Mouse (Mus musculus) CH12.LX (cell line): ENCODE data around the gene 5430427O19Rik. TPM values are rescaled to one million over a fixed set of nuclear protein-coding genes. Genes with fewer than 3 reads are reported as not detected.

Source experiments
- DNase-seq: peaks from one replicate; pipeline ENCODE4 v3.0.0-alpha.2; 2013; ENCODE audit errors: extremely low read depth
- H3K27ac ChIP-seq: 2 replicates; pipeline ENCODE4 v1.5.1; 2012; ENCODE audit warnings: low read depth, mild to moderate bottlenecking, control low read depth, moderate library complexity; ENCODE audit not compliant: insufficient read depth
- H3K27me3 ChIP-seq: replicated peaks from 2 replicates; pipeline ENCODE3; 2012; ENCODE audit warnings: inconsistent platforms
- H3K36me3 ChIP-seq, 2 experiments: replicated peaks in 1 of 2; 2 replicates each; pipeline versions ENCODE3 to v1.6.1; 2012; ENCODE audit warnings: inconsistent platforms in 1 of 2, low read length in 1 of 2, mild to moderate bottlenecking in 1 of 2, mixed read lengths in 1 of 2, moderate library complexity in 1 of 2; ENCODE audit not compliant: control insufficient read depth in 1 of 2, insufficient read depth in 1 of 2
- H3K4me1 ChIP-seq, 2 experiments: 2 replicates each; pipeline ENCODE4 v1.6.1; 2012; ENCODE audit warnings: inconsistent platforms in 1 of 2, moderate library complexity in 1 of 2; ENCODE audit not compliant: insufficient read depth in 2 of 2, control insufficient read depth in 1 of 2
- H3K4me2 ChIP-seq: 2 replicates; pipeline ENCODE4 v1.6.1; 2012; ENCODE audit warnings: low read depth, mild to moderate bottlenecking, control low read depth; ENCODE audit not compliant: poor library complexity, insufficient read depth, severe bottlenecking
- H3K4me3 ChIP-seq, 3 experiments: fragments of 150-350 bp in 1 of 3; sonication (generic) in 1 of 3; replicated peaks in 1 of 3; 2 replicates each; pipeline versions ENCODE3 to v1.5.1; 2011 to 2012; ENCODE audit warnings: low read depth in 2 of 3, low read length in 2 of 3, mild to moderate bottlenecking in 2 of 3, moderate library complexity in 2 of 3, control low read depth in 1 of 3, improper control_type of control experiment in 1 of 3, inconsistent platforms in 1 of 3, mixed read lengths in 1 of 3; ENCODE audit not compliant: poor library complexity in 1 of 3
- H3K79me2 ChIP-seq: replicated peaks from 2 replicates; pipeline ENCODE4 v1.6.1; 2012; ENCODE audit warnings: mild to moderate bottlenecking, moderate library complexity; ENCODE audit not compliant: control insufficient read depth, poor library complexity, insufficient read depth, severe bottlenecking; ENCODE audit errors: extremely low read depth
- H3K9ac ChIP-seq: 2 replicates; pipeline ENCODE4 v1.6.1; 2012; ENCODE audit warnings: low read depth, mild to moderate bottlenecking, control low read depth, moderate library complexity; ENCODE audit not compliant: insufficient read depth
- H3K9me3 ChIP-seq: replicated peaks from 2 replicates; pipeline ENCODE3; 2012; ENCODE audit warnings: low read length, inconsistent platforms, mixed read lengths
- BHLHE40 ChIP-seq: IDR thresholded peaks from 2 replicates; pipeline ENCODE4 v1.6.1; 2011; ENCODE audit warnings: mild to moderate bottlenecking, low read depth, low read length, improper control_type of control experiment
- CHD1 ChIP-seq: IDR thresholded peaks from 2 replicates; pipeline ENCODE4 v1.6.1; 2012; ENCODE audit warnings: low read depth, low read length, improper control_type of control experiment, inconsistent platforms
- CHD2 ChIP-seq: IDR thresholded peaks from 2 replicates; pipeline ENCODE4 v1.6.1; 2011; ENCODE audit warnings: low read length, improper control_type of control experiment
- CTCF ChIP-seq, 2 experiments: IDR thresholded peaks in 1 of 2; conservative IDR thresholded peaks in 1 of 2; 2 replicates each; pipeline ENCODE4 v1.5.1; 2011 to 2012; ENCODE audit warnings: low read depth in 2 of 2, low read length in 2 of 2, improper control_type of control experiment in 1 of 2, inconsistent platforms in 1 of 2, mild to moderate bottlenecking in 1 of 2, moderate library complexity in 1 of 2
- E2F4 ChIP-seq: IDR thresholded peaks from 2 replicates; pipeline ENCODE4 v1.6.1; 2011; ENCODE audit warnings: low read depth, low read length, improper control_type of control experiment; ENCODE audit not compliant: insufficient replicate concordance
- EP300 ChIP-seq: IDR thresholded peaks from 2 replicates; pipeline ENCODE4 v1.6.1; 2011; ENCODE audit warnings: low read length, improper control_type of control experiment
- ETS1 ChIP-seq: conservative IDR thresholded peaks from 2 replicates; pipeline ENCODE4 v1.6.1; 2012; ENCODE audit warnings: low read depth, mild to moderate bottlenecking, inconsistent platforms, low read length, improper control_type of control experiment, moderate library complexity
- GABPA ChIP-seq: IDR thresholded peaks from 2 replicates; pipeline ENCODE4 v1.6.1; 2012; ENCODE audit warnings: low read depth, low read length, improper control_type of control experiment, inconsistent platforms; ENCODE audit not compliant: insufficient replicate concordance
- HCFC1 ChIP-seq: IDR thresholded peaks from 2 replicates; pipeline ENCODE4 v1.6.1; 2012; ENCODE audit warnings: low read depth, mild to moderate bottlenecking, inconsistent platforms, low read length, improper control_type of control experiment
- IRF4 ChIP-seq: IDR thresholded peaks from 2 replicates; pipeline ENCODE4 v1.6.1; 2014; ENCODE audit warnings: low read depth, mild to moderate bottlenecking, inconsistent platforms, low read length, improper control_type of control experiment
- JUN ChIP-seq: IDR thresholded peaks from 2 replicates; pipeline ENCODE4 v1.6.1; 2011; ENCODE audit warnings: low read depth, mild to moderate bottlenecking, low read length, improper control_type of control experiment, moderate library complexity; ENCODE audit not compliant: insufficient read depth
- JUND ChIP-seq: conservative IDR thresholded peaks from 2 replicates; pipeline ENCODE4 v1.6.1; 2011; ENCODE audit warnings: low read depth, low read length, improper control_type of control experiment
- MAFK ChIP-seq: IDR thresholded peaks from 2 replicates; pipeline ENCODE4 v1.6.1; 2011; ENCODE audit warnings: low read length, improper control_type of control experiment; ENCODE audit not compliant: insufficient replicate concordance
- MAX ChIP-seq: IDR thresholded peaks from 2 replicates; pipeline ENCODE4 v1.6.1; 2011; ENCODE audit warnings: low read length, improper control_type of control experiment
- MAZ ChIP-seq: IDR thresholded peaks from 2 replicates; pipeline ENCODE4 v1.6.1; 2012; ENCODE audit warnings: low read depth, mild to moderate bottlenecking, inconsistent platforms, low read length, improper control_type of control experiment, moderate library complexity
- MEF2A ChIP-seq: IDR thresholded peaks from 2 replicates; pipeline ENCODE4 v1.6.1; 2014; ENCODE audit warnings: low read depth, mild to moderate bottlenecking, inconsistent platforms, low read length, improper control_type of control experiment, borderline replicate concordance
- MXI1 ChIP-seq: IDR thresholded peaks from 2 replicates; pipeline ENCODE4 v1.6.1; 2011; ENCODE audit warnings: mild to moderate bottlenecking, low read depth, low read length, improper control_type of control experiment
- MYC ChIP-seq: IDR thresholded peaks from 2 replicates; pipeline ENCODE4 v1.6.1; 2011; ENCODE audit warnings: low read depth, mild to moderate bottlenecking, improper control_type of control experiment, low read length
- NELFE ChIP-seq: IDR thresholded peaks from 2 replicates; pipeline ENCODE4 v1.6.1; 2011; ENCODE audit warnings: low read depth, low read length, improper control_type of control experiment
- NRF1 ChIP-seq: IDR thresholded peaks from 2 replicates; pipeline ENCODE4 v1.6.1; 2014; ENCODE audit warnings: low read depth, mild to moderate bottlenecking, inconsistent platforms, low read length, improper control_type of control experiment, moderate library complexity
- PAX5 ChIP-seq: IDR thresholded peaks from 2 replicates; pipeline ENCODE4 v1.6.1; 2012; ENCODE audit warnings: low read length, inconsistent platforms, mixed read lengths
- RAD21 ChIP-seq: IDR thresholded peaks from 2 replicates; pipeline ENCODE4 v1.6.1; 2011; ENCODE audit warnings: low read depth, mild to moderate bottlenecking, low read length, improper control_type of control experiment, moderate library complexity
- RCOR1 ChIP-seq: conservative IDR thresholded peaks from 2 replicates; pipeline ENCODE4 v1.6.1; 2012; ENCODE audit warnings: low read depth, mild to moderate bottlenecking, inconsistent platforms, low read length, improper control_type of control experiment
- SIN3A ChIP-seq: IDR thresholded peaks from 2 replicates; pipeline ENCODE4 v1.6.1; 2012; ENCODE audit warnings: low read length, improper control_type of control experiment, inconsistent platforms
- SMC3 ChIP-seq: IDR thresholded peaks from 2 replicates; pipeline ENCODE4 v1.6.1; 2011; ENCODE audit warnings: low read depth, low read length, improper control_type of control experiment
- TBP ChIP-seq: conservative IDR thresholded peaks from 2 replicates; pipeline ENCODE4 v1.6.1; 2011; ENCODE audit warnings: low read depth, low read length, improper control_type of control experiment
- TCF12 ChIP-seq: IDR thresholded peaks from 2 replicates; pipeline ENCODE4 v1.6.1; 2014; ENCODE audit warnings: low read depth, mild to moderate bottlenecking, inconsistent platforms, low read length, improper control_type of control experiment
- UBTF ChIP-seq: IDR thresholded peaks from 2 replicates; pipeline ENCODE4 v1.6.1; 2012; ENCODE audit warnings: low read depth, mild to moderate bottlenecking, inconsistent platforms, low read length, improper control_type of control experiment, moderate library complexity
- USF1 ChIP-seq: IDR thresholded peaks from 2 replicates; pipeline ENCODE4 v1.6.1; 2014; ENCODE audit warnings: low read depth, mild to moderate bottlenecking, inconsistent platforms, low read length, improper control_type of control experiment
- ZNF384 ChIP-seq: IDR thresholded peaks from 2 replicates; pipeline ENCODE4 v1.6.1; 2012; ENCODE audit warnings: low read depth, low read length, improper control_type of control experiment, inconsistent platforms
- dilution Hi-C: fragments of 300-500 bp; cut with MboI; formaldehyde crosslinking; loops from 2 replicates; pipeline ENCODE4 v1.14.3; 2020; ENCODE audit warnings: low sequenced_read_pairs; ENCODE audit not compliant: extremely low pct_unique_long_range_greater_than_20kb, extremely low pct_ligation_motif_present
- in situ Hi-C: fragments of 300-500 bp; cut with MboI; formaldehyde crosslinking; loops from 3 replicates; pipeline ENCODE4 v1.14.3; 2019; ENCODE audit warnings: low sequenced_read_pairs, low pct_ligation_motif_present, low pct_unique_long_range_greater_than_20kb, mixed read lengths
- polyA plus RNA-seq: library from polyadenylated mRNA; unstranded; fragments of >175 nt; gene quantifications from 2 replicates; pipeline ENCODE4 v1.2.1, GENCODE M21; 2012; ENCODE audit warnings: low read depth; ENCODE audit not compliant: insufficient read length
- total RNA-seq, 2 experiments: library from RNA; depleted of rRNA; stranded (reverse); fragments of 300-350 nt in 1 of 2; fragments of >200 nt in 1 of 2; gene quantifications; 2 replicates each; pipeline ENCODE4 v1.2.3; 2012 to 2014

The 5430427O19Rik gene
- total and polyA plus RNA-seq, 3 experiments = 8.3 to 30.7 (median 14.1) TPM

DNA sequence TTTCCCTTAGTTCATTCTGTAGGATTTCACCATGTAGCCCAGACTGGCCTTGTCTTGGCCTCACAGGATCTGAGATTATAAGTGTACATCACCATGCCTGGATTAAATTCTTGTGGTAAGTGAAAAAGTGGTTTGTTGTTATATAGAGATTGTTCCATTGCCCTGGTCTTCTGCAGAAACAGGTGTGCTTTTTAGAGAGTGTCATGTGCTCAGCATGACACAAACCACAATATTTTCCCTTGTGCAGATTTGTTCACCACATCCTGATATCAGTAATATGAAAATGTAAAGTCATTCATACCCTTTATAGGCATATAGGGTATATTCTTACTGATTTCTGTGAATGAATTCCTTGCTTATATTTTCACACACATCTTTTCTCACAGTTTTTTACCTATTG is 31.0 kb upstream of the 5430427O19Rik start:
- Histone ChIP-seq H3K36me3 (no peaks in the 10 kb centered on the region), H3K79me2 (no peaks in the 10 kb centered on the region), H3K4me1 (peaks cover 0 to 20% of the 10 kb centered on the region in 2 experiments; a peak in 3 of 4 replicates), H3K27me3 (no peaks in the 10 kb centered on the region), H3K4me2 (no peak overlapping the region), H3K27ac (no peak overlapping the region), H3K9ac (no peak overlapping the region), H3K9me3 (no peaks in the 10 kb centered on the region), H3K4me3 (no peak overlapping the region)
- no peak for TF ChIP-seq NRF1
- no peak for TF ChIP-seq MAZ
- no peak for TF ChIP-seq CHD1
- no peak for TF ChIP-seq E2F4
- no peak for TF ChIP-seq CHD2
- no peak for TF ChIP-seq TCF12
- no peak for TF ChIP-seq JUND
- TF ChIP-seq EP300 = peak; percentile 75
- no peak for TF ChIP-seq GABPA
- no peak for TF ChIP-seq SMC3
- TF ChIP-seq NELFE = no peak
- TF ChIP-seq TBP = no peak
- TF ChIP-seq MAFK = no peak
- TF ChIP-seq ETS1 = 0 out of 2 replicates have a peak, but pooled peaks have one; percentile 18
- no peak for TF ChIP-seq IRF4
- peak; percentile 75 for TF ChIP-seq BHLHE40
- dilution Hi-C loops = no loop called here
- in situ Hi-C loops = no loop called here
- DNase-seq = peak; percentile 43

- no peak overlapping the region for H3K27ac ChIP-seq
- dilution Hi-C loops (no loop called here), in situ Hi-C loops (no loop called here)
- TF ChIP-seq TBP (no peak), ZNF384 (no peak), RAD21 (no peak), HCFC1 (no peak), RCOR1 (no peak), SIN3A (no peak), MEF2A (no peak), PAX5 (no peak), MAX (no peak), IRF4 (no peak), GABPA (no peak), MAFK (no peak), CHD2 (no peak), UBTF (no peak), JUN (no peak), MXI1 (no peak), CTCF (conservative IDR thresholded peaks at IDR 0.05 in 1 of 2, IDR thresholded peaks at IDR 0.05 in 1 of 2; ENCODE audit: low read depth in 2 of 2, low read length in 2 of 2) (no peak), MYC (no peak), USF1 (no peak)
- TF ChIP-seq, all 38 proteins: peak for 0
- Histone ChIP-seq H3K9me3 (peaks cover 2% of the 10 kb centered on the region), H3K9ac (no peak overlapping the region), H3K79me2 (no peaks in the 10 kb centered on the region), H3K4me2 (no peak overlapping the region), H3K27me3 (no peaks in the 10 kb centered on the region), H3K4me3 (no peak overlapping the region), H3K4me1 (no peaks in the 10 kb centered on the region), H3K36me3 (no peaks in the 10 kb centered on the region)
- DNase-seq = no peak
Measured at GRCm38 (mm10) chrX:85855938-85856337, 14.2 kb upstream of the 5430427O19Rik start.
